Mouse (Mus musculus) ES-Bruce4 (cell line): ENCODE results near the gene Tmigd1. TPM values are rescaled to one million over a fixed set of nuclear protein-coding genes. Genes with fewer than 3 reads are reported as not detected.

Experiments used
- H3K27ac ChIP-seq: 2 replicates; pipeline ENCODE4 v1.5.1; 2012; ENCODE audit warnings: low read length, inconsistent platforms; ENCODE audit not compliant: insufficient read depth
- H3K27me3 ChIP-seq: 2 replicates; pipeline ENCODE4 v1.6.1; 2012; ENCODE audit warnings: mild to moderate bottlenecking, low read length, inconsistent platforms; ENCODE audit not compliant: control insufficient read depth, poor library complexity, insufficient read depth, severe bottlenecking
- H3K36me3 ChIP-seq: 2 replicates; pipeline ENCODE4 v1.6.1; 2012; ENCODE audit warnings: inconsistent platforms, mild to moderate bottlenecking, low read length, moderate library complexity; ENCODE audit not compliant: control insufficient read depth, poor library complexity, insufficient read depth, severe bottlenecking
- H3K4me1 ChIP-seq: one replicate; pipeline ENCODE4 v1.8.1; 2011; ENCODE audit warnings: low read length; ENCODE audit not compliant: control insufficient read depth, insufficient read depth
- H3K4me3 ChIP-seq: 2 replicates; pipeline ENCODE4 v1.5.1; 2011; ENCODE audit warnings: low read depth, mild to moderate bottlenecking, low read length
- H3K9ac ChIP-seq: 2 replicates; pipeline ENCODE4 v1.6.1; 2012; ENCODE audit warnings: low read depth, mild to moderate bottlenecking, inconsistent platforms; ENCODE audit not compliant: poor library complexity, severe bottlenecking
- H3K9me3 ChIP-seq: replicated peaks from 2 replicates; pipeline ENCODE4 v1.6.1; 2012; ENCODE audit warnings: mild to moderate bottlenecking, low read length, inconsistent platforms; ENCODE audit not compliant: control insufficient read depth, poor library complexity, insufficient read depth, severe bottlenecking
- CTCF ChIP-seq: IDR thresholded peaks from one replicate; pipeline ENCODE4 v1.8.1; 2011; ENCODE audit warnings: low read depth, low read length
- EP300 ChIP-seq: IDR thresholded peaks from 2 replicates; pipeline ENCODE4 v1.6.1; 2011; ENCODE audit warnings: low read depth, low read length; ENCODE audit not compliant: insufficient read depth
- POLR2A ChIP-seq: IDR thresholded peaks from one replicate; pipeline ENCODE4 v1.8.1; 2011; ENCODE audit warnings: low read length; ENCODE audit not compliant: insufficient read depth
- polyA plus RNA-seq: library from polyadenylated mRNA; stranded (reverse); fragments of >200 nt; gene quantifications from 2 replicates; pipeline ENCODE4 v1.2.4, GENCODE M21; 2011; ENCODE audit warnings: low read depth; ENCODE audit not compliant: missing spikeins, insufficient read depth, insufficient read length

The Tmigd1 gene
- polyA plus RNA-seq, 1 experiment: not detected

- TF ChIP-seq POLR2A (no peak), CTCF (no peak), EP300 (no peak)
- no peaks in the 10 kb centered on the region for H3K27me3 ChIP-seq
- no peaks in the 10 kb centered on the region for H3K4me1 ChIP-seq
- H3K4me3 ChIP-seq: no peak overlapping the region
- H3K27ac ChIP-seq: no peak overlapping the region
- H3K36me3 ChIP-seq: no peaks in the 10 kb centered on the region
- no peak overlapping the region for H3K9ac ChIP-seq
- no peaks in the 10 kb centered on the region for H3K9me3 ChIP-seq
These were observed 6.7 kb downstream of the Tmigd1 start for GRCm38 (mm10) chr11:76908651-76909050.

- no peak for TF ChIP-seq POLR2A
- no peak for TF ChIP-seq CTCF
- no peak for TF ChIP-seq EP300
- no peaks in the 10 kb centered on the region for H3K36me3 ChIP-seq
- H3K27me3 ChIP-seq: no peaks in the 10 kb centered on the region
- H3K9ac ChIP-seq: no peak overlapping the region
- H3K27ac ChIP-seq: no peak overlapping the region
- no peaks in the 10 kb centered on the region for H3K9me3 ChIP-seq
- no peak overlapping the region for H3K4me3 ChIP-seq
- H3K4me1 ChIP-seq: no peaks in the 10 kb centered on the region
These were observed 9.5 kb downstream of the Tmigd1 start for GRCm38 (mm10) chr11:76911325-76912054.

GRCm38 (mm10) chr11:76912055-76912395 is 10.1 kb downstream of the Tmigd1 start:
- Histone ChIP-seq H3K36me3 (no peaks in the 10 kb centered on the region), H3K9me3 (no peaks in the 10 kb centered on the region), H3K27me3 (no peaks in the 10 kb centered on the region), H3K9ac (no peak overlapping the region), H3K4me1 (no peaks in the 10 kb centered on the region), H3K4me3 (no peak overlapping the region), H3K27ac (no peak overlapping the region)
- TF ChIP-seq EP300: no peak
- TF ChIP-seq POLR2A: no peak
- no peak for TF ChIP-seq CTCF

- Histone ChIP-seq H3K27me3 (no peaks in the 10 kb centered on the region), H3K4me1 (no peaks in the 10 kb centered on the region), H3K27ac (no peak overlapping the region), H3K9me3 (no peaks in the 10 kb centered on the region), H3K4me3 (no peak overlapping the region), H3K9ac (no peak overlapping the region), H3K36me3 (no peaks in the 10 kb centered on the region)
- no peak for TF ChIP-seq POLR2A
- no peak for TF ChIP-seq EP300
These were observed 12.4 kb downstream of the Tmigd1 start for GRCm38 (mm10) chr11:76914366-76914765.

- H3K36me3 ChIP-seq: no peaks in the 10 kb centered on the region
- H3K27me3 ChIP-seq: no peaks in the 10 kb centered on the region
- H3K4me1 ChIP-seq: no peaks in the 10 kb centered on the region
- H3K4me3 ChIP-seq: no peak overlapping the region
- no peak overlapping the region for H3K27ac ChIP-seq
- TF ChIP-seq EP300 (0 out of 2 replicates have a peak, but pooled peaks have one; percentile 55), CTCF (no peak)
- H3K9ac ChIP-seq: no peak overlapping the region
- no peaks in the 10 kb centered on the region for H3K9me3 ChIP-seq
These were observed 14.7 kb downstream of the Tmigd1 start for GRCm38 (mm10) chr11:76916539-76917229.

DNA sequence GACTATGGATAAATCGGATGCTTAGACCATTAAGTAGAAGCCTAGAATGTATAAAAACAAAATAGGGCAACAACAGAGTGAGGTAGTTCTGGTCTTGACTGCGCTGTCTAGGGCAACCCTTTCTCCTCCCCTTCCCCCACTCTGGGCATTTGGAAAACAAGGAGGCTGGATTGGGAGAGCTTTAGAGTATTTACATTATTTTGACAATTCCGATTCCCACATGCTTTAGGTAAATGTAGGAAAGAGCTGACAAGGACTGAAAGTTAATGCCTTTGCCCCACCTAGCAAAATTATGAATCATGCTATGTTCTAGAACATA is 15.2 kb downstream of the Tmigd1 start:
- Histone ChIP-seq H3K27ac (no peak overlapping the region), H3K9ac (no peak overlapping the region), H3K9me3 (no peaks in the 10 kb centered on the region), H3K4me3 (no peak overlapping the region), H3K36me3 (no peaks in the 10 kb centered on the region), H3K4me1 (no peaks in the 10 kb centered on the region), H3K27me3 (no peaks in the 10 kb centered on the region)
- TF ChIP-seq CTCF (no peak), EP300 (no peak), POLR2A (no peak)
